ENCODE assay signal across 8 mouse cellular contexts in genomic region chr13:34993595-34993982, GRCm38 (mm10). TPM values are rescaled to one million over a fixed set of nuclear protein-coding genes. Genes with fewer than 3 reads are reported as not detected.
DNase-seq lines count a peak whose midpoint lies in the region; ATAC-seq and TF ChIP-seq lines count a peak whose summit lies in the region.

No protein-coding gene starts in this region.

- peak overlapping the region; percentile 83 for H3K9ac ChIP-seq in heart, embryonic 13.5 days

- WGBS in heart, embryonic 13.5 days, result 1% methylated on average over 22 of the region's 22 CpGs
- 2% methylated on average over 22 of the region's 22 CpGs for WGBS in limb, embryonic 10.5 days
- WGBS in olfactory bulb, adult 2 months, result 1% methylated on average over 22 of the region's 22 CpGs

- DNase-seq in heart, adult 18-20 months, result no peak
- no peak for DNase-seq in limb, embryonic 10.5 days (ENCODE audit: low spot score)
- no peak for DNase-seq in kidney, adult 8-10 months
- DNase-seq in urinary bladder, adult 18-20 months (ENCODE audit: low spot score in 2 of 2), result no peak

- peak overlapping the region; percentile 61 for H3K4me3 ChIP-seq in heart, embryonic 13.5 days
- peak overlapping the region; percentile 82 for H3K4me3 ChIP-seq in E14TG2a.4 (replicated peaks; ENCODE audit: low read length)
- H3K4me3 ChIP-seq in embryonic fibroblast, embryonic 13.5 days (ENCODE audit: insufficient read depth, low read length), result peak overlapping the region; percentile 59
- peak overlapping the region; percentile 70 for H3K4me3 ChIP-seq in limb, embryonic 10.5 days
- peak overlapping the region; percentile 74 for H3K4me3 ChIP-seq in olfactory bulb, adult 2 months (ENCODE audit: insufficient read depth, low read depth, low read length)

- H3K27me3 ChIP-seq in heart, embryonic 13.5 days (replicated peaks), result no peaks in the 10 kb centered on the region
- no peaks in the 10 kb centered on the region for H3K27me3 ChIP-seq in E14TG2a.4 (ENCODE audit: insufficient read depth, low read length)
- no peaks in the 10 kb centered on the region for H3K27me3 ChIP-seq in limb, embryonic 10.5 days (ENCODE audit: low read depth, poor library complexity, severe bottlenecking)

- peak overlapping the region; percentile 74 for H3K4me2 ChIP-seq in heart, embryonic 13.5 days

- ATAC-seq in heart, embryonic 13.5 days (ENCODE audit: extremely low read depth, insufficient number of reproducible peaks, low FRiP score, low TSS enrichment), result peak; percentile 32

- no peak for TF ChIP-seq CTCF in E14TG2a.4 (conservative IDR thresholded peaks at IDR 0.05; ENCODE audit: low read length)
- no peak for TF ChIP-seq CTCF in embryonic fibroblast, embryonic 13.5 days (IDR thresholded peaks at IDR 0.05; ENCODE audit: borderline replicate concordance, insufficient read depth, low read length)
- TF ChIP-seq CTCF in olfactory bulb, adult 2 months (IDR thresholded peaks at IDR 0.05; ENCODE audit: insufficient read depth, low read depth, low read length), result no peak

- H3K36me3 ChIP-seq in heart, embryonic 13.5 days, result peaks cover 26% of the 10 kb centered on the region
- H3K36me3 ChIP-seq in E14TG2a.4 (ENCODE audit: insufficient read depth, low read length), result peaks cover 15% of the 10 kb centered on the region
- H3K36me3 ChIP-seq in limb, embryonic 10.5 days, result peaks cover 17% of the 10 kb centered on the region

- TF ChIP-seq POLR2A in embryonic fibroblast, embryonic 13.5 days (IDR thresholded peaks at IDR 0.05; ENCODE audit: low read depth, low read length), result no peak
- TF ChIP-seq POLR2A in olfactory bulb, adult 2 months (IDR thresholded peaks at IDR 0.05; ENCODE audit: insufficient read depth, low read depth, low read length), result no peak

- H3K9me3 ChIP-seq in heart, embryonic 13.5 days, result 0 out of 2 replicates have a peak, but pooled peaks cover 2% of the 10 kb centered on the region
- H3K9me3 ChIP-seq in E14TG2a.4 (ENCODE audit: low read length), result peaks cover 7% of the 10 kb centered on the region
- H3K9me3 ChIP-seq in limb, embryonic 10.5 days (replicated peaks), result no peaks in the 10 kb centered on the region

- H3K4me1 ChIP-seq in heart, embryonic 13.5 days, result peaks cover 32% of the 10 kb centered on the region
- H3K4me1 ChIP-seq in E14TG2a.4 (replicated peaks; ENCODE audit: low read depth, low read length), result peaks cover 29% of the 10 kb centered on the region
- H3K4me1 ChIP-seq in embryonic fibroblast, embryonic 13.5 days (ENCODE audit: control insufficient read depth, insufficient read depth, low read length), result peaks cover 7% of the 10 kb centered on the region
- peaks cover 19% of the 10 kb centered on the region for H3K4me1 ChIP-seq in limb, embryonic 10.5 days
- H3K4me1 ChIP-seq in olfactory bulb, adult 2 months (ENCODE audit: control insufficient read depth, insufficient read depth, low read length), result peaks cover 2% of the 10 kb centered on the region; the same call in 1 of the 2 replicates

- peak overlapping the region; percentile 79 for H3K27ac ChIP-seq in heart, embryonic 13.5 days (replicated peaks)
- peak overlapping the region; percentile 44 for H3K27ac ChIP-seq in embryonic fibroblast, embryonic 13.5 days (ENCODE audit: insufficient read depth, low read length)
- H3K27ac ChIP-seq in limb, embryonic 10.5 days, result peak overlapping the region; percentile 91
- peak overlapping the region; percentile 75 for H3K27ac ChIP-seq in olfactory bulb, adult 2 months (ENCODE audit: insufficient read depth, low read depth, low read length)

RNA-seq across cellular contexts. Expression of gene Eci3, which starts 30.0 kb away (rescaled TPM):
- polyA plus RNA-seq in heart, embryonic 13.5 days (2015; fragmentation: Nextera tagmentation; extraction: Ambion mirVana), result 0.23 and 0.25 TPM in 2 replicates
- total RNA-seq in heart, adult 18-20 months (2021), result 1 to 10 TPM; 3.0 to 3.1 TPM
- polyA plus RNA-seq in embryonic fibroblast, embryonic 13.5 days (2011; ENCODE audit: insufficient read length, low read depth, missing spikeins), result not detected in 2 replicates
- 0.15 TPM in 1 of 2 replicates, not detected in the other for polyA plus RNA-seq in limb, embryonic 10.5 days (2016; fragmentation: Nextera tagmentation; extraction: Ambion mirVana)
- not detected in 2 replicates for polyA plus RNA-seq in olfactory bulb, adult 2 months (2012; ENCODE audit: insufficient read depth, insufficient read length, low replicate concordance, missing spikeins)

RNA-seq across cellular contexts. Expression of gene Eci2, which starts 33.3 kb away (rescaled TPM):
- 119 and 127 TPM in 2 replicates for polyA plus RNA-seq in heart, embryonic 13.5 days (2015; fragmentation: Nextera tagmentation; extraction: Ambion mirVana)
- 100 to 1,000 TPM; 246 to 250 TPM for total RNA-seq in heart, adult 18-20 months (2021)
- polyA plus RNA-seq in embryonic fibroblast, embryonic 13.5 days (2011; ENCODE audit: insufficient read length, low read depth, missing spikeins), result 68.0 and 78.9 TPM in 2 replicates
- polyA plus RNA-seq in limb, embryonic 10.5 days (2016; fragmentation: Nextera tagmentation; extraction: Ambion mirVana), result 96.6 and 115 TPM in 2 replicates
- not detected in 2 replicates for polyA plus RNA-seq in olfactory bulb, adult 2 months (2012; ENCODE audit: insufficient read depth, insufficient read length, low replicate concordance, missing spikeins)
